Mouse (Mus musculus): ENCODE data around the gene Ptges2. TPM values are rescaled to one million over a fixed set of nuclear protein-coding genes. Genes with fewer than 3 reads are reported as not detected.
A peak's percentile ranks its signal among the peaks of the same experiment; 100 is the strongest.

The Ptges2 gene
- polyA plus RNA-seq, 1 experiment, result 39.1 TPM

DNA sequence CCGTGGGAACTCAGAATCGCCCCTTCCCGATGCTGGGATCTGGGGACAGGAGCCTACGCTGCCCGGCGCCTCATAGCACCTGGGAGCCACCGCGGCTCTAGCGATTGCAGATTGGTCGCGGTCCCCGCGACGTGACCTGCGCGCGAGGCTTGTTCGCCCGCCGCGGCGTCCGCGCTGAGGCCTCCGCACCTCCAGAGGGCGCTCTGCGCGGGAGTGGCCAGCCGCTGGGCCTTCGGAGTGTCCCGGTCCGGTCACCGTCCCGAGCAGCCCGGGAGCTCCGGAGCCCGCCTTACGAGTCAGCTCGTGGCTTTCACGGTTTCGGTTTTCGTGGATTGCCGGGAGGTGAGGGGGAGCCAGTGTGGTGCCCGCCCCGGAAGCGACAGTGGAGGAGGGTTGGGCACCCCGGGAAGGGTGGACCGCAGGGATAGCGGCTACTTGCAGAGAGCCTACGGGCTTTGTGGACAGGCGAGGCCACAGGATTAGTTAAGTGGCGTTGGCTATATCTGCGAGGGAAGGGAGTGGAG lies 32.8 kb upstream of the Ptges2 start:
- Histone ChIP-seq H3K79me3 (ENCODE audit: low read depth) (no peaks in the 10 kb centered on the region), H3K27me3 (ENCODE audit: control insufficient read depth, insufficient read depth, insufficient read length) (peaks cover 3% of the 10 kb centered on the region), H3ac (ENCODE audit: control insufficient read depth, insufficient read length, low read depth) (peak overlapping the region; percentile 67), H3K36me3 (ENCODE audit: control insufficient read depth, insufficient read depth) (peaks cover 14% of the 10 kb centered on the region), H3K4me3 (ENCODE audit: insufficient read depth, poor library complexity, severe bottlenecking) (peak overlapping the region; percentile 75), H3K79me2 (ENCODE audit: control insufficient read depth, insufficient read depth) (peaks cover 18% of the 10 kb centered on the region)
- TF ChIP-seq MYOG (IDR thresholded peaks at IDR 0.05; ENCODE audit: control insufficient read depth, extremely low read depth, insufficient read length), result no peak
- no peak for TF ChIP-seq FOSL1 (IDR thresholded peaks at IDR 0.05; ENCODE audit: insufficient read depth, low read length, poor library complexity, severe bottlenecking)
- TF ChIP-seq MYOD1 (IDR thresholded peaks at IDR 0.05; ENCODE audit: control insufficient read depth, insufficient read length, low read depth), result no peak
- TF ChIP-seq USF1 (IDR thresholded peaks at IDR 0.05; ENCODE audit: low read depth), result no peak
- TF ChIP-seq CEBPB (IDR thresholded peaks at IDR 0.05; ENCODE audit: low read depth), result no peak
- TF ChIP-seq MAX (IDR thresholded peaks at IDR 0.05), result peak; percentile 77
- peak; percentile 99 for TF ChIP-seq CTCF (IDR thresholded peaks at IDR 0.05; ENCODE audit: control insufficient read depth, insufficient read depth, insufficient read length)

- peak overlapping the region; percentile 67 for H3ac ChIP-seq (ENCODE audit: control insufficient read depth, insufficient read length, low read depth)
- no peaks in the 10 kb centered on the region for H3K79me3 ChIP-seq (ENCODE audit: low read depth)
- H3K27me3 ChIP-seq (ENCODE audit: control insufficient read depth, insufficient read depth, insufficient read length), result peaks cover under 1% of the 10 kb centered on the region
- peaks cover 18% of the 10 kb centered on the region for H3K79me2 ChIP-seq (ENCODE audit: control insufficient read depth, insufficient read depth)
- H3K36me3 ChIP-seq (ENCODE audit: control insufficient read depth, insufficient read depth), result peaks cover 19% of the 10 kb centered on the region
- TF ChIP-seq MAX (IDR thresholded peaks at IDR 0.05), result peak; percentile 13
- TF ChIP-seq USF1 (IDR thresholded peaks at IDR 0.05; ENCODE audit: low read depth), result peak; percentile 46
- TF ChIP-seq MYOG (IDR thresholded peaks at IDR 0.05; ENCODE audit: control insufficient read depth, extremely low read depth, insufficient read length), result no peak
- H3K4me3 ChIP-seq (ENCODE audit: insufficient read depth, poor library complexity, severe bottlenecking), result peak overlapping the region; percentile 75
These were observed 32.2 kb upstream of the Ptges2 start for GRCm38 (mm10) chr2:32363376-32364106.

DNA sequence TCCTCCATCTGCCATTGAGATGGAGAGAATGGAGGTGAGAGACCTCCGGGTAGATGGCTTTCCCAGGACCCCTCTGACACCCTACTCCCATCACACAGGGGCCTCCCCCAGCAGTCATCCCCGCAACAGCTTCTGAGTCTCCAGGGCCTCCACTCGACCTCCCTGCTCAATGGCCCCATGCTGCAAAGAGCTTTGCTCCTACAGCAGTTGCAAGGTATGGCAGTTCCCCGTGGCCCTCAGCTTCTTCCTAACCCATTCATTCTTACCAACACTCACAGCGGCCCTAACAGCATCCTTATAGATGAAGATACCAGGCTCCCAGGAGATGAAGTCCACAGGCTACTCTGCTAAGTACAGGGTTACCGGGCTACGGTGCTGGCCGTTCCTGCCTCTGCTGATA lies 31.6 kb upstream of the Ptges2 start:
- H3K4me3 ChIP-seq (ENCODE audit: insufficient read depth, poor library complexity, severe bottlenecking), result no peak overlapping the region
- H3K27me3 ChIP-seq (ENCODE audit: control insufficient read depth, insufficient read depth, insufficient read length), result no peaks in the 10 kb centered on the region
- H3K79me3 ChIP-seq (ENCODE audit: low read depth), result no peaks in the 10 kb centered on the region
- peaks cover 18% of the 10 kb centered on the region for H3K79me2 ChIP-seq (ENCODE audit: control insufficient read depth, insufficient read depth)
- H3K36me3 ChIP-seq (ENCODE audit: control insufficient read depth, insufficient read depth), result peaks cover 21% of the 10 kb centered on the region
- H3ac ChIP-seq (ENCODE audit: control insufficient read depth, insufficient read length, low read depth), result no peak overlapping the region
- TF ChIP-seq MYOD1 (IDR thresholded peaks at IDR 0.05; ENCODE audit: control insufficient read depth, insufficient read length, low read depth) (no peak), CTCF (IDR thresholded peaks at IDR 0.05; ENCODE audit: control insufficient read depth, insufficient read depth, insufficient read length) (no peak), MAX (IDR thresholded peaks at IDR 0.05) (no peak)

- Histone ChIP-seq H3K79me2 (ENCODE audit: control insufficient read depth, insufficient read depth) (peaks cover 18% of the 10 kb centered on the region), H3K36me3 (ENCODE audit: control insufficient read depth, insufficient read depth) (peaks cover 48% of the 10 kb centered on the region), H3K4me3 (ENCODE audit: insufficient read depth, poor library complexity, severe bottlenecking) (no peak overlapping the region), H3K27me3 (ENCODE audit: control insufficient read depth, insufficient read depth, insufficient read length) (no peaks in the 10 kb centered on the region), H3K79me3 (ENCODE audit: low read depth) (no peaks in the 10 kb centered on the region), H3ac (ENCODE audit: control insufficient read depth, insufficient read length, low read depth) (no peak overlapping the region)
- TF ChIP-seq MAX (IDR thresholded peaks at IDR 0.05), result no peak
- no peak for TF ChIP-seq CEBPB (IDR thresholded peaks at IDR 0.05; ENCODE audit: low read depth)
- TF ChIP-seq USF1 (IDR thresholded peaks at IDR 0.05; ENCODE audit: low read depth), result no peak
- TF ChIP-seq FOSL1 (IDR thresholded peaks at IDR 0.05; ENCODE audit: insufficient read depth, low read length, poor library complexity, severe bottlenecking), result no peak
- TF ChIP-seq MYOD1 (IDR thresholded peaks at IDR 0.05; ENCODE audit: control insufficient read depth, insufficient read length, low read depth), result no peak
- no peak for TF ChIP-seq MYOG (IDR thresholded peaks at IDR 0.05; ENCODE audit: control insufficient read depth, extremely low read depth, insufficient read length)
- no peak for TF ChIP-seq CTCF (IDR thresholded peaks at IDR 0.05; ENCODE audit: control insufficient read depth, insufficient read depth, insufficient read length)
These were observed 28.4 kb upstream of the Ptges2 start for GRCm38 (mm10) chr2:32367315-32367714.

GRCm38 (mm10) chr2:32374191-32374590 lies 21.5 kb upstream of the Ptges2 start:
- H3K36me3 ChIP-seq (ENCODE audit: control insufficient read depth, insufficient read depth), result peaks cover 82% of the 10 kb centered on the region
- H3ac ChIP-seq (ENCODE audit: control insufficient read depth, insufficient read length, low read depth), result no peak overlapping the region
- H3K4me3 ChIP-seq (ENCODE audit: insufficient read depth, poor library complexity, severe bottlenecking), result no peak overlapping the region
- H3K79me2 ChIP-seq (ENCODE audit: control insufficient read depth, insufficient read depth), result no peaks in the 10 kb centered on the region
- TF ChIP-seq CTCF (IDR thresholded peaks at IDR 0.05; ENCODE audit: control insufficient read depth, insufficient read depth, insufficient read length) (no peak), MAX (IDR thresholded peaks at IDR 0.05) (no peak), MYOG (IDR thresholded peaks at IDR 0.05; ENCODE audit: control insufficient read depth, extremely low read depth, insufficient read length) (no peak), USF1 (IDR thresholded peaks at IDR 0.05; ENCODE audit: low read depth) (no peak), CEBPB (IDR thresholded peaks at IDR 0.05; ENCODE audit: low read depth) (no peak)
- H3K27me3 ChIP-seq (ENCODE audit: control insufficient read depth, insufficient read depth, insufficient read length), result no peaks in the 10 kb centered on the region
- H3K79me3 ChIP-seq (ENCODE audit: low read depth), result no peaks in the 10 kb centered on the region

GRCm38 (mm10) chr2:32375317-32375940 lies 20.3 kb upstream of the Ptges2 start:
- H3K36me3 ChIP-seq (ENCODE audit: control insufficient read depth, insufficient read depth), result peaks cover 76% of the 10 kb centered on the region
- no peaks in the 10 kb centered on the region for H3K27me3 ChIP-seq (ENCODE audit: control insufficient read depth, insufficient read depth, insufficient read length)
- TF ChIP-seq MAX (IDR thresholded peaks at IDR 0.05) (no peak), MYOD1 (IDR thresholded peaks at IDR 0.05; ENCODE audit: control insufficient read depth, insufficient read length, low read depth) (no peak), USF1 (IDR thresholded peaks at IDR 0.05; ENCODE audit: low read depth) (no peak), MYOG (IDR thresholded peaks at IDR 0.05; ENCODE audit: control insufficient read depth, extremely low read depth, insufficient read length) (no peak)
- H3K79me3 ChIP-seq (ENCODE audit: low read depth), result no peaks in the 10 kb centered on the region
- peaks cover 2% of the 10 kb centered on the region for H3K79me2 ChIP-seq (ENCODE audit: control insufficient read depth, insufficient read depth)
- no peak overlapping the region for H3K4me3 ChIP-seq (ENCODE audit: insufficient read depth, poor library complexity, severe bottlenecking)
- no peak overlapping the region for H3ac ChIP-seq (ENCODE audit: control insufficient read depth, insufficient read length, low read depth)
